Mouse (Mus musculus) stomach, postnatal 0 days (tissue): ENCODE results near the gene Dnajc14. TPM values are rescaled to one million over a fixed set of nuclear protein-coding genes. Genes with fewer than 3 reads are reported as not detected.
A peak's percentile ranks its signal among the peaks of the same experiment; 100 is the strongest.

Source experiments
- ATAC-seq: fragments of 200-750 bp; cut with Nextera tagmentation; 2 replicates; pipeline ENCODE4 v1.8.0; 2017; ENCODE audit not compliant: low FRiP score, low TSS enrichment
- DNase-seq: peaks from one replicate; pipeline ENCODE4 v3.0.0-alpha.2; 2016; ENCODE audit warnings: low spot score
- H3K27ac ChIP-seq: fragments of 300-500 bp; sonication (generic); replicated peaks from 2 replicates; pipeline ENCODE4 v1.5.1; 2014; ENCODE audit warnings: mild to moderate bottlenecking, control low read depth
- H3K27me3 ChIP-seq: fragments of 300-500 bp; sonication (generic); 2 replicates; pipeline ENCODE4 v1.6.1; 2014; ENCODE audit warnings: low read length; ENCODE audit not compliant: control insufficient read depth, insufficient read depth
- H3K36me3 ChIP-seq: fragments of 300-500 bp; sonication (generic); 2 replicates; pipeline ENCODE4 v1.6.1; 2014; ENCODE audit warnings: low read length, mixed read lengths; ENCODE audit not compliant: control insufficient read depth, insufficient read depth
- H3K4me1 ChIP-seq: fragments of 300-500 bp; sonication (generic); replicated peaks from 2 replicates; pipeline ENCODE4 v1.6.1; 2014; ENCODE audit warnings: antibody characterized with exemption; ENCODE audit not compliant: control insufficient read depth, insufficient read depth
- H3K4me2 ChIP-seq: fragments of 300-500 bp; sonication (generic); replicated peaks from 2 replicates; pipeline ENCODE4 v1.6.1; 2014; ENCODE audit warnings: low read depth, mild to moderate bottlenecking, control low read depth, moderate library complexity
- H3K4me3 ChIP-seq: fragments of 300-500 bp; sonication (generic); 2 replicates; pipeline ENCODE4 v1.5.1; 2014; ENCODE audit warnings: low read depth, low read length, control low read depth
- H3K9ac ChIP-seq: fragments of 300-500 bp; sonication (generic); 2 replicates; pipeline ENCODE4 v1.6.1; 2014; ENCODE audit warnings: mild to moderate bottlenecking, low read length, control low read depth, mixed read lengths
- H3K9me3 ChIP-seq: fragments of 300-500 bp; sonication (generic); 2 replicates; pipeline ENCODE4 v1.6.1; 2016; ENCODE audit warnings: low read length; ENCODE audit not compliant: control insufficient read depth
- CTCF ChIP-seq: IDR thresholded peaks from 2 replicates; pipeline ENCODE4 v1.5.1; 2016; ENCODE audit warnings: antibody characterized with exemption, low read depth, mild to moderate bottlenecking, moderate library complexity
- EP300 ChIP-seq: optimal IDR thresholded peaks from 2 replicates; pipeline ENCODE3; 2016; ENCODE audit warnings: antibody characterized with exemption
- WGBS: fragments of 180-500 bp; shearing (Covaris S2); extraction: QIAGEN DNeasy Blood & Tissue Kit; methylation state at CpG from one replicate; pipeline ENCODE4 v1.1.7; 2014; 5-methylcytosine and 5-hydroxymethylcytosine counted together
- polyA plus RNA-seq: library from polyadenylated mRNA; unstranded; fragments of >200 nt; fragmentation: Nextera tagmentation; extraction: Ambion mirVana; gene quantifications from 2 replicates; pipeline ENCODE4 v1.2.1, GENCODE M21; 2015

Gene Dnajc14
- polyA plus RNA-seq, 1 experiment from 2014 or later: 30.5 TPM

GRCm38 (mm10) chr10:128801981-128802495, 1.8 kb upstream of the Dnajc14 start:
- no peak overlapping the region for H3K27ac ChIP-seq
- no peak for DNase-seq
- no peak overlapping the region for H3K4me3 ChIP-seq
- no peak overlapping the region for H3K4me2 ChIP-seq
- H3K36me3 ChIP-seq: peaks cover 11% of the 10 kb centered on the region; the same call in 1 of the 2 replicates
- 91% methylated on average over 12 of the region's 16 CpGs for WGBS
- ATAC-seq: no peak
- H3K27me3 ChIP-seq: no peaks in the 10 kb centered on the region
- TF ChIP-seq EP300 (no peak), CTCF (no peak)
- no peak overlapping the region for H3K9ac ChIP-seq
- no peaks in the 10 kb centered on the region for H3K9me3 ChIP-seq
- H3K4me1 ChIP-seq: peaks cover 6% of the 10 kb centered on the region

- peak overlapping the region; percentile 83 for H3K4me2 ChIP-seq
- peak overlapping the region; percentile 89 for H3K9ac ChIP-seq
- H3K9me3 ChIP-seq: no peaks in the 10 kb centered on the region
- no peak for ATAC-seq
- DNase-seq: no peak
- no peak for TF ChIP-seq CTCF
- no peak for TF ChIP-seq EP300
- H3K27me3 ChIP-seq: no peaks in the 10 kb centered on the region
- 47% methylated on average over 4 of the region's 4 CpGs for WGBS
- peaks cover 13% of the 10 kb centered on the region; the same call in 1 of the 2 replicates for H3K36me3 ChIP-seq
- peak overlapping the region; percentile 75 for H3K4me3 ChIP-seq
- H3K27ac ChIP-seq: peak overlapping the region; percentile 99
- peaks cover 10% of the 10 kb centered on the region for H3K4me1 ChIP-seq
Measured at GRCm38 (mm10) chr10:128802956-128803355, 906 bp upstream of the Dnajc14 start.

- Histone ChIP-seq H3K27me3 (no peaks in the 10 kb centered on the region), H3K27ac (peak overlapping the region; percentile 99), H3K4me1 (peaks cover 10% of the 10 kb centered on the region), H3K4me3 (peak overlapping the region; percentile 75), H3K36me3 (peaks cover 13% of the 10 kb centered on the region; the same call in 1 of the 2 replicates), H3K4me2 (peak overlapping the region; percentile 83), H3K9me3 (no peaks in the 10 kb centered on the region), H3K9ac (peak overlapping the region; percentile 89)
- TF ChIP-seq EP300 (no peak), CTCF (no peak)
- ATAC-seq: no peak
- no peak for DNase-seq
- WGBS: 16% methylated on average over 6 of the region's 6 CpGs
Measured at GRCm38 (mm10) chr10:128803361-128803760, 501 bp upstream of the Dnajc14 start.

GRCm38 (mm10) chr10:128804271-128805091, 619 bp downstream of the Dnajc14 start, which contains the start of gene Tmem198b:
Gene Tmem198b (minus strand): TSS chr10:128804370.
- H3K27me3 ChIP-seq: no peaks in the 10 kb centered on the region
- H3K4me1 ChIP-seq: peaks cover 10% of the 10 kb centered on the region
- peaks cover 8% of the 10 kb centered on the region; the same call in 1 of the 2 replicates for H3K36me3 ChIP-seq
- H3K9ac ChIP-seq: peak within 1 kb of the TSS; percentile 89
- TF ChIP-seq EP300 (no peak), CTCF (no peak)
- no peaks in the 10 kb centered on the region for H3K9me3 ChIP-seq
- under 1% methylated on average over 28 of the region's 28 CpGs for WGBS
- peak; percentile 46 for ATAC-seq
- DNase-seq: peak; percentile 74
- peak within 1 kb of the TSS; percentile 99 for H3K27ac ChIP-seq
- peak within 1 kb of the TSS; percentile 75 for H3K4me3 ChIP-seq
- H3K4me2 ChIP-seq: peak within 1 kb of the TSS; percentile 83

GRCm38 (mm10) chr10:128805092-128806000, 1.5 kb downstream of the Dnajc14 start:
- peaks cover 10% of the 10 kb centered on the region for H3K4me1 ChIP-seq
- TF ChIP-seq EP300 (peak; percentile 84), CTCF (peak; percentile 57)
- H3K27me3 ChIP-seq: no peaks in the 10 kb centered on the region
- peak overlapping the region; percentile 89 for H3K9ac ChIP-seq
- 1% methylated on average over 69 of the region's 70 CpGs for WGBS
- peak overlapping the region; percentile 75 for H3K4me3 ChIP-seq
- H3K27ac ChIP-seq: peak overlapping the region; percentile 99
- no peaks in the 10 kb centered on the region for H3K9me3 ChIP-seq
- H3K4me2 ChIP-seq: peak overlapping the region; percentile 83
- ATAC-seq (peak; percentile 96), DNase-seq (peak; percentile 99)
- peaks cover 8% of the 10 kb centered on the region; the same call in 1 of the 2 replicates for H3K36me3 ChIP-seq
